Mouse (Mus musculus): Measurements from ENCODE around the gene Zdhhc1.
A peak's percentile ranks its signal among the peaks of the same experiment; 100 is the strongest.

The Zdhhc1 gene

GRCm38 (mm10) chr8:105517346-105517745 is 20.6 kb upstream of the Zdhhc1 start:
- no peak for DNase-seq (ENCODE audit: low spot score)

- peak; percentile 69 for DNase-seq (ENCODE audit: low spot score)
Observed at GRCm38 (mm10) chr8:105516018-105516645, 19.4 kb upstream of the Zdhhc1 start.

- peak; percentile 48 for DNase-seq (ENCODE audit: low spot score)
Observed at GRCm38 (mm10) chr8:105514656-105515055, 18.0 kb upstream of the Zdhhc1 start.

- no peak for DNase-seq (ENCODE audit: low spot score)
Observed at GRCm38 (mm10) chr8:105514194-105514593, 17.5 kb upstream of the Zdhhc1 start.

- no peak for DNase-seq (ENCODE audit: low spot score)
Observed at GRCm38 (mm10) chr8:105509997-105510735, 13.5 kb upstream of the Zdhhc1 start.

GRCm38 (mm10) chr8:105508758-105509157 is 12.1 kb upstream of the Zdhhc1 start:
- no peak for DNase-seq (ENCODE audit: low spot score)

GRCm38 (mm10) chr8:105506977-105507376 is 10.3 kb upstream of the Zdhhc1 start:
- DNase-seq (ENCODE audit: low spot score), result no peak

GRCm38 (mm10) chr8:105504617-105505016 is 7.9 kb upstream of the Zdhhc1 start:
- no peak for DNase-seq (ENCODE audit: low spot score)

- DNase-seq (ENCODE audit: low spot score), result no peak
Observed at GRCm38 (mm10) chr8:105499787-105500186, 3.1 kb upstream of the Zdhhc1 start.

- no peak for DNase-seq (ENCODE audit: low spot score)
Observed at GRCm38 (mm10) chr8:105495350-105496302, 1.1 kb downstream of the Zdhhc1 start.

GRCm38 (mm10) chr8:105494566-105494965 is 2.1 kb downstream of the Zdhhc1 start:
- DNase-seq (ENCODE audit: low spot score), result no peak

- no peak for DNase-seq (ENCODE audit: low spot score)
Observed at GRCm38 (mm10) chr8:105493495-105493894, 3.2 kb downstream of the Zdhhc1 start.

- no peak for DNase-seq (ENCODE audit: low spot score)
Observed at GRCm38 (mm10) chr8:105489281-105489680, 7.4 kb downstream of the Zdhhc1 start.

GRCm38 (mm10) chr8:105488082-105488481 is 8.6 kb downstream of the Zdhhc1 start:
- DNase-seq (ENCODE audit: low spot score), result no peak

GRCm38 (mm10) chr8:105484392-105484791 is 12.3 kb downstream of the Zdhhc1 start:
- peak; percentile 82 for DNase-seq (ENCODE audit: low spot score)

- DNase-seq (ENCODE audit: low spot score), result no peak
Observed at GRCm38 (mm10) chr8:105484030-105484368, 12.7 kb downstream of the Zdhhc1 start.

GRCm38 (mm10) chr8:105483212-105484029 is 13.3 kb downstream of the Zdhhc1 start:
- peak; percentile 72 for DNase-seq (ENCODE audit: low spot score)

GRCm38 (mm10) chr8:105482123-105482522 is 14.6 kb downstream of the Zdhhc1 start:
- DNase-seq (ENCODE audit: low spot score), result no peak

GRCm38 (mm10) chr8:105481453-105481852 is 15.2 kb downstream of the Zdhhc1 start:
- DNase-seq (ENCODE audit: low spot score), result no peak

GRCm38 (mm10) chr8:105481013-105481412 is 15.7 kb downstream of the Zdhhc1 start:
- DNase-seq (ENCODE audit: low spot score), result no peak

- no peak for DNase-seq (ENCODE audit: low spot score)
Observed at GRCm38 (mm10) chr8:105477792-105478191, 18.9 kb downstream of the Zdhhc1 start.
